Mouse (Mus musculus) lung, postnatal 0 days (tissue): Measurements from ENCODE around the gene Ugt1a6a.

Source experiments
- CTCF ChIP-seq: IDR thresholded peaks from 2 replicates; pipeline ENCODE4 v1.5.1; 2016; ENCODE audit warnings: antibody characterized with exemption, mild to moderate bottlenecking
- EP300 ChIP-seq: IDR thresholded peaks from 2 replicates; pipeline ENCODE4 v1.6.1; 2016; ENCODE audit warnings: antibody characterized with exemption, mild to moderate bottlenecking, control low read depth

DNA sequence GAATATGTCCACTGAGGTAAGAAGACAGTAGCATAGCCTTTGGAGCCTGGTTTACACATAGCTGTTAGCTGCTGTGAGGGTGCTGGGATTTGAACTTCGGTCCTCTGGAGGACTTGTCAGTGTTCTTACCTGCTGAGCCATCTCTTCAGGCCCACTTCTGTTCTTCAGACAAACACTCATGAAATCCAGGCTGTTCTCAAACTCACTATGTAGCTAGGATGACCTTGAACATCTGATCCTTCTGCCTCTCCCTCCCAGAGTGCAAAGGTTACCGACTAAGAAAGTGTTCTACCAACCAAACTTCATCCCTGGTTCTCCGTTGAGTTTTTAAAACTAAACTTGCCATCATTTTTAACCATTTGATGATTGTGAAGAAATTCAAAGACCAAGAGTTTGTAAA, 2.7 kb downstream of the Ugt1a6a start:
- no peak for TF ChIP-seq CTCF
- TF ChIP-seq EP300, result no peak
